Mouse (Mus musculus): ENCODE results near the gene Nxn.

DNA sequence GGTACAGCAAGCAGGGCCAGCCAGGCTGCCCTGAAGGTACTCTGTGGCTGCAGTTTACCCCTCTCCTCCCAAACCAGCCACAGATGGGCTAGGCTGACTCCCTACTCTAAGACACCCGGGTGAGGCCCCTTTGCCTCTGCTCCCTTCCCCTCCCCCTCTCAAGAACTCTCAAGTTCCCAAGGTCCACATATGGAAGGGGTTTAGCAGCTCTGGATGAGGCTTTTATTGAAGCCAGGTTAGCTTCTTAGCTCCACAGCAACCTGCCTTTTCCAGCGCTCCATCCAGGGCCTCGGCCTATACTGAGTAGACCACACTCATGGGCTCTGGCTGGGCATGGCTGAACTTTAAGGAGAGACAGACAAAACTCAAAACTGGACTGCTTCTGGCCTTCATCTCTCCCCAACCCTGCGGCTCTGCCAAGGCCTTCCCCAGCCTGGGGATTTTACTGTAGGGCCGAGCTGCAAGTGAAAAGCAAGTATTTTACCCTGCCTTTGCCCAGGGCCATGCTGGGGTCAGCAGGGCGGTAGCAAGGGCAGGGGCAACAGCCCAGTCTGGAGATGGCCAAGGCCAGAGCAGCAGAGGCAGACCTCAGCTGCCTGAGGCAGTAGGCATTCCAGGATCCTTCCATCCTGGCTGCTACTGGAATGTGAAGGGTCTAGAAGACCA, 31.2 kb upstream of the Nxn start:
- TF ChIP-seq CTCF (IDR thresholded peaks at IDR 0.05) (no peak), EP300 (IDR thresholded peaks at IDR 0.05) (no peak)

Measured in lung, postnatal 0 days (tissue).